Mouse (Mus musculus): ENCODE data around the gene Trim47. TPM values are rescaled to one million over a fixed set of nuclear protein-coding genes. Genes with fewer than 3 reads are reported as not detected.

Gene Trim47
- not detected in 3 replicates for total RNA-seq (2017)

DNA sequence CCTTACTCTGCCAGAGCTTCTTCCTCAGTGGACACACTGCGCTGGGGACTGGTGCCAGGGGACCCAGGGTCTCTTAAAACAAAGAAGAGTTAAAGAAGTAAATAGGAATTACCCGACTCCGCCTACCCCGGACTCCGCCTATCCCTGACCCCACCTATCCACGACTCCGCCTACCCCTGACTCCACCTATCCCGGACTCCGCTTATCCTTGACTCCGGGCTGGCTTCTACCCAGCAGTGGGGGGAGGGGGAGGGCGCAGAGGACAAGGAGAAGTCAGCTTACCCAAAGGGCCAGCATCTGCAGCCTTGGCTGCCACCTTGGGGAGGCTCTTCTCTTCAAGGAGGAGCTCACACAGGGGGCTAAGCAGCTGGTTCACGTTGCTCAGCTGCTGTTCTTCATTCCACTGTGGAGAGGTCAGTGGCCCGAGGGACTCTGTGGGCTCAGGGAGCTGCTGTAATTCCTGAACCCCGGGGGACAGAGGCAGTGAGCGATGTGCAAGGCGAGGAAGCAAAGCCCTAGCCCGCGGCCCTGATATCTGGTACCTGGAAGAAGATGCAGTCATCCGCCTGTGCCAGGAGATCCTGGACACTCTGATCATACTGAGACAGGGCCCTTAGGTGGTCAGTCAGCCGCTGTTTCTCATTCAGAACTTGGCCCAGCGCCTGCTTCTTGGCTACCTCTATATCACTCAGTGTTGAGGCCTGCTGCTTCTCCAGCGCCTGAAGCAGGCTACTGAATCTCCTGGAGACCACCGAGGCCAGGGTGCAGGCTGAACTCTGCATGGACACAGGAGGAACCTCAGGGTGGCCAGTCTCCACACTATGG, at the start of gene Trim47:
TSS of gene Trim47 (minus strand) at position 55 of the 825 bp plus-strand sequence.
- ATAC-seq (replicated peaks; ENCODE audit: insufficient number of reproducible peaks, low FRiP score, low TSS enrichment, poor library complexity, severe bottlenecking) = no peak

GRCm38 (mm10) chr11:116176010-116176409, 49.0 kb upstream of the Trim47 start:
- ATAC-seq (replicated peaks; ENCODE audit: insufficient number of reproducible peaks, low FRiP score, low TSS enrichment, poor library complexity, severe bottlenecking) = no peak

- no peak for ATAC-seq (replicated peaks; ENCODE audit: insufficient number of reproducible peaks, low FRiP score, low TSS enrichment, poor library complexity, severe bottlenecking)
These were observed 47.9 kb upstream of the Trim47 start for GRCm38 (mm10) chr11:116174775-116175448.

DNA sequence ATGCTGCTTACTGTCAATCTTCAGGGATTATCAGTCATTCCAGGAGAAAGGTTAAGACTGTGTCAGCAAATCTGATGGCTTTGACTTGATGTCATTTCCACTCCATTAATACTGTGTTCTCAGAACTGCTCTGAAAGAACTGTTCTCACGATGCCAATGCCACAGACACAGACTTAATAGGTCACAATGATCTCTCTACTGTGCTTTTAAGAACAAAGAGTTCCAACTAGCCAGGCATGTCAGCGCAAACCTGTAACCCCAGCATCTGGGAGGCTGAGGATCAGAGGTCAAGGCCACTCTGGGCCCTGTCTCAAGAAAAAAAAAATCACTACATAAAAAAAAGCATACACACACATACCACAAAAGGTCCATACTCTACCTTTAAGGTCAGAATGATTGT, 44.9 kb upstream of the Trim47 start:
- no peak for ATAC-seq (replicated peaks; ENCODE audit: insufficient number of reproducible peaks, low FRiP score, low TSS enrichment, poor library complexity, severe bottlenecking)

GRCm38 (mm10) chr11:116170003-116170800, 43.2 kb upstream of the Trim47 start:
- ATAC-seq (replicated peaks; ENCODE audit: insufficient number of reproducible peaks, low FRiP score, low TSS enrichment, poor library complexity, severe bottlenecking) = no peak

DNA sequence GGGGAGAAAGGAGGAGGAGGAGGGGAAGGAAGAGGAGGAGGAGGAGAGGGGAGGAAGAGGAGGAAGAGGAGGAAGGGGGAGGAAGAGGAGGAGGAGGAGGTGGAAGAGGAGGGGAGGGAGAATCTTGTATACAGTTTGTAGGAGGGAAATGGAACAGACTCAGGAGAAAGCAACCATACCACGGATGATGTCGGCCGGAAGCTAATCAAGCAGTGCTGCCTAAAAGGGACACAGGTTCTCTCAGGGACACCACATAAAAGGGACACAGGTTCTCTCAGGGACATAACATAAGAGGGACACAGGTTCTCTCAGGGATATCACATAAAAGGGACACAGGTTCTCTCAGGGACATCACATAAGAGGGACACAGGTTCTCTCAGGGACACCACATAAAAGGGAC, 42.2 kb upstream of the Trim47 start:
- ATAC-seq (replicated peaks; ENCODE audit: insufficient number of reproducible peaks, low FRiP score, low TSS enrichment, poor library complexity, severe bottlenecking) = no peak

GRCm38 (mm10) chr11:116167884-116168439, 41.0 kb upstream of the Trim47 start, which contains the start of gene Fbf1:
TSS of gene Fbf1 (minus strand) at chr11:116168166.
- ATAC-seq (replicated peaks; ENCODE audit: insufficient number of reproducible peaks, low FRiP score, low TSS enrichment, poor library complexity, severe bottlenecking) = peak; percentile 100

DNA sequence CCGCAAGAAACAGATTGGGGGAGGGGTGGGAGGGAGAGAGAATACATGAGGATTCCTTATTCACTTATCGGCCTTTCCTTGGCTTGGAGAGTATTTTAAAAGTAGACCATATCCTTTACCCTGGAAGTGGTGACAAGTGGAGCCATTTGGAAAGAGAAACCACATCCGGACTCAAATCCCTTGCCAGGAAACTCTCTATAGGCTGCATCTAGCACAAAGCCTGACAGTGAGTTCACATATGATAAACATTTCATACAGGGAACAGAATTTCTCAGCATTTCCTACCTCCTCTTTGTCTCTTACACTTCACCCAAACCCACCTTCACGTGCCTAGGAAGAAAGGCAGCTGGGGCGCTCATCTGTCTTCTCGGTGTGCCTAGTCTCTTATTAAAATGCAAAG, 40.2 kb upstream of the Trim47 start:
- ATAC-seq (replicated peaks; ENCODE audit: insufficient number of reproducible peaks, low FRiP score, low TSS enrichment, poor library complexity, severe bottlenecking) = no peak

- no peak for ATAC-seq (replicated peaks; ENCODE audit: insufficient number of reproducible peaks, low FRiP score, low TSS enrichment, poor library complexity, severe bottlenecking)
These were observed 36.0 kb upstream of the Trim47 start for GRCm38 (mm10) chr11:116163002-116163401.

DNA sequence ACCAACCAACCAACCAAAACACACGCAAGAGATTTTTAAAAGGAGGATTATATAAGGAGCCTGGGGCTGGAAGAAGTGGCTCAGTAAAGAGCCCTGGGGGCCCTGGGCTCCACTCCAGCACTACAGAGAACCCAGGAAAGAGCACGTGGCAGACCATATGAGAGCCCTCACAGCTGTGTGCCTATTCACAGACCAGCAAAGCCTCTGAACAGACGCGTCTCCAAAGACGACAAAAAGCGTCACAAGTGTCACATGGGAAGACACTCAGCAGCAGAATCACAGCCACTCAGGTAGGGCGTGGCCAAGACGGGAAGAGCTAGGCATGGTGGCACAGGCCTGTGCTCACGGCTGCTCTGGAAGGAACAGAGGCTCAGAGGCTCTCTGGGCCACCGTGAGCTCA, 35.1 kb upstream of the Trim47 start:
- no peak for ATAC-seq (replicated peaks; ENCODE audit: insufficient number of reproducible peaks, low FRiP score, low TSS enrichment, poor library complexity, severe bottlenecking)

DNA sequence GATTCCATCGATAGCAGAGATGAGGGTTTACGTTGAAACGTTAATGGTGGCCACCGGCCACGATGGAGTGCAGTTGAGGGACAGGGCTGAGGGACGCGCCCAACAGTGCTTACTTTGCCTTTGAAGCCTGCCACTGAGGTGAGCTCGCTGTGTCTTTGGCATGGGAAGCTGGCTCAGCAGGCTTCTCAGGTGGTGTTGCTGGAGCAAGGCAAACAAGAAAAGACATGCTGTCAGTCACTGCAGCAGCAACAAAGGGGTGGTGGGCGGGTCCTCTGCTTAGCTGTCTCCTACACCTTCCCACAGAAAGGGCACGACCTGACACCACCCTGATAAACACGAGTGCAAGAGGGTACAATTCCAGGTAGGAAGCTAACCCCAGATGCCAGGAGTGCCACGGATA, 34.3 kb upstream of the Trim47 start:
- ATAC-seq (replicated peaks; ENCODE audit: insufficient number of reproducible peaks, low FRiP score, low TSS enrichment, poor library complexity, severe bottlenecking) = no peak

DNA sequence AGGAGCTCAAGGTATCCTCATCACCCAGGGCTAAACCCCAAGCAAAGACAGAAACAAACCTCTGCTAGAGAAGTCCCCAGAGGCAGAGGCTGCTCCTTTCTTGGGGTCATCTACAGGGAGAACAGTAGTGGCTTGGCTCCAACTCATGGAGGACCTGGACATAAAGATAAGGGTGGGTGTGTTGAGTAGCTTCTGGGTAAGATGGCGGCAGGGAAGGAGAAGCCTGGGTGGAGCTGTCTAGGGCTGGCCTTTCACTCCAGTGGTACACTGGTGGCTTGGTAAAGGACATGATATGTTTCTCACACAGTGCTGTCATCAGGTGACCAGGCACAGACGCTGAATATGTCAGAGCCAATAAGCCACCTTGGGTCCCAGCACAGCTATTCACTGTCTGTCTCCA, 23.9 kb upstream of the Trim47 start:
- ATAC-seq (replicated peaks; ENCODE audit: insufficient number of reproducible peaks, low FRiP score, low TSS enrichment, poor library complexity, severe bottlenecking) = no peak

- ATAC-seq (replicated peaks; ENCODE audit: insufficient number of reproducible peaks, low FRiP score, low TSS enrichment, poor library complexity, severe bottlenecking) = no peak
These were observed 22.3 kb upstream of the Trim47 start for GRCm38 (mm10) chr11:116149341-116149740.

DNA sequence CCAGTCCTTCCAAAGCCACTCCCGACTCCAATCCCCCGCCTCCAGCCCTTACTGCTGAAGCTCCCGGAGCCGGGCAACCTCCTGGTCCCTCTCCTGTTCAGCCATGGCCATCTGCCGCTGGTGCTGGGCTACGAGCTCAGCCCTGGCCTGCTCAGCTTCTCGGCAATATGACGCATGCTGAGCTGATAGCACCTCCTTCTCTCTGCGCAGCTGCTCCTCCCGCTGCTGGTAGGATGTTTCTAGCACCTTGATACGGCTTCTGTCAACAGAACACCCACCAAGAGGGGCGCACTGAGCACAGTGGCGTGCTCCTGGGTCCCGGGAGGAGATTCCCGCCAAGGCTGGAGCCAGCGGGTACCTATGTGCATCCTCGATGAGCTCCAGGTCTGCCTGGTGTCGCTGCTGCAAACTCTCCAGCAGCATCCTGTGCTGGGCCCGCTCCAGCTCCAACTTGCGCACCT, 21.8 kb upstream of the Trim47 start:
- ATAC-seq (replicated peaks; ENCODE audit: insufficient number of reproducible peaks, low FRiP score, low TSS enrichment, poor library complexity, severe bottlenecking) = no peak

DNA sequence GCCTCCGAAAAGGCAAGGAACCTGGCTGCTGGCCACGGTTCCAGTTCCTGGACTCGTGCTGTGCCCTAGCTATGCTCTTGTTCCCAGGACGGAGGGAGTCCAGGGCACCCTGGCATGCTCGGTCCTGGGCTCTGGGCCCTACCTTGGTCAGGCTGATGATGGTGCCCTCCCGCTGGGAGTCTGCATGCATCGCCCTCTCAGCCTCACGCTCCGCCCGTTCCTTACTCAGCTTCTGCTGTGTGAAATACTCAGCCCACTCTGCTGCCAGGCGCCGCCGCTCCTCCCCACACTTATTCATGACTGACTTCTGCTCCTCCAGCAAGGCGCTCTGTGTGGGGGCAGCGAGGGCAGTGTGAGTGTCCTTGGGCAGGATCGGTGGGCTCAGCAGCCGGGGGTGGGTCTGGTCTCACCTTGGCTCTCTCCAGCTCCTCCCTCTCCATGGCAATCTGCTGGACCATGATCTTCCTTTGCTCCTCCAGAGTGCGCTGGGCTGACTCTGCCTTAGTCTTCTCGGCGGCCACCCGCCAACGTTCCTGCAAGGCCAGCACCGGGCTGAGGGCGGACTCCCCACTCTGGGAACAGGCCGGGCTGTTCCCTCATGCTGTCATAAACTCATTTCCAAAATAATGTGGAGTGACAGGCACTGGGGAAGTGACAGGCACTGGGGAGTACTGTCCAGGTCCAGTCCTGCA, 19.4 kb upstream of the Trim47 start:
- no peak for ATAC-seq (replicated peaks; ENCODE audit: insufficient number of reproducible peaks, low FRiP score, low TSS enrichment, poor library complexity, severe bottlenecking)

DNA sequence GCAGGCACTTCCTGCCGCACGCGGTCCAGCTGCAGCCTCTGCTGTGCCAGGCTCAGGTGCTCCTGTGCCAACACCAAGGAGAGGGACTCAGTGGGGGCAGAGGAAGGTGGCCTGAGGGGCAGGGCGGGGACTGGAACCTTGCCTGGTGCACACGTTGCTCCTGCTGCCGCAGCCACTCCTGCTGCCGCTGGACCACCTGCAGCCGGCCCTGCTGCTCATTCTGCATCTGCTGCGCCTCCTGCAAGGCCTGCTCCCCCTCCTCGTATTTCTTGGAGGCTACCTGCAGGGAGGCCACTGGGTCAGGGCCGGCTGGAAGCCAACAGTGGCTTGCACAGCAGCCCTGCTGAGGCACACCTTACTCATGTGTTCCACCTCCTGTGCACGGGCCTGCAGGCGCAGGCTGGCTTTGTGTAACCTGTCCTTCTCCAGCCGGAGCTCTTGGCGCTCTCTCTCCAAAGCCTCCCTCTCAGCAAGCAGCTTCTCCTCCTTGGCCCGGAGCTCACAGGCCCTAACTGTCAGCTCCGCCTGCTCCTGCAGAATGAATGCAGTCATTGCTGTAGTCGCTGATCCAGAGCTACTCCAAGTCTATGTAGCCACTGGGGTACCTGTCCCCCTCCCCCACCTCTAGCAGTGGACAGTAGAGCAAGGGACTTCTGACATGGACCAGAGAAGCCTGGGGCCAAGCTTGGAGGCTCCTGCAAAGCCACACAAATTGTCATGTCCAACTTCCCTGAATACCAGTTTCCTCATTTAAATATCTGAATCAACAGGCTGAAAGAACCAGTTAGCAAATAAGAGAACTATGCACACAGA, 18.7 kb upstream of the Trim47 start:
- ATAC-seq (replicated peaks; ENCODE audit: insufficient number of reproducible peaks, low FRiP score, low TSS enrichment, poor library complexity, severe bottlenecking) = no peak; the same call in 1 of the 2 replicates

GRCm38 (mm10) chr11:116143468-116143867, 16.5 kb upstream of the Trim47 start:
- no peak for ATAC-seq (replicated peaks; ENCODE audit: insufficient number of reproducible peaks, low FRiP score, low TSS enrichment, poor library complexity, severe bottlenecking)
